Mouse (Mus musculus) heart, embryonic 13.5 days (tissue): Measurements from ENCODE around the gene Gm10058. TPM values are rescaled to one million over a fixed set of nuclear protein-coding genes. Genes with fewer than 3 reads are reported as not detected.
"Not testable (repeated sequence)": the region's sequence is repeated elsewhere in the genome, so short reads cannot be mapped to it uniquely, and the experiment has no call there.

Source experiments
- ATAC-seq: fragments of 200-750 bp; cut with Nextera tagmentation; 2 replicates; pipeline ENCODE4 v1.8.0; 2017; ENCODE audit warnings: moderate TSS enrichment; ENCODE audit not compliant: insufficient number of reproducible peaks, low FRiP score, low TSS enrichment; ENCODE audit errors: extremely low read depth
- H3K27ac ChIP-seq: fragments of 300-500 bp; sonication (generic); replicated peaks from 2 replicates; pipeline ENCODE4 v1.5.1; 2015; ENCODE audit warnings: moderate library complexity, mild to moderate bottlenecking, inconsistent platforms
- H3K27me3 ChIP-seq: fragments of 300-500 bp; sonication (generic); replicated peaks from 2 replicates; pipeline ENCODE4 v1.6.1; 2015; ENCODE audit warnings: mild to moderate bottlenecking, inconsistent platforms
- H3K36me3 ChIP-seq: fragments of 300-500 bp; sonication (generic); 2 replicates; pipeline ENCODE4 v1.6.1; 2015; ENCODE audit warnings: mild to moderate bottlenecking, inconsistent platforms
- H3K4me1 ChIP-seq: fragments of 300-500 bp; sonication (generic); 2 replicates; pipeline ENCODE4 v1.6.1; 2015; ENCODE audit warnings: inconsistent platforms
- H3K4me2 ChIP-seq: fragments of 300-500 bp; sonication (generic); 2 replicates; pipeline ENCODE4 v1.6.1; 2015; ENCODE audit warnings: inconsistent platforms, mild to moderate bottlenecking, moderate library complexity
- H3K4me3 ChIP-seq: fragments of 300-500 bp; sonication (generic); 2 replicates; pipeline ENCODE4 v1.5.1; 2015; ENCODE audit warnings: moderate library complexity, mild to moderate bottlenecking, inconsistent platforms
- H3K9ac ChIP-seq: fragments of 300-500 bp; sonication (generic); 2 replicates; pipeline ENCODE4 v1.6.1; 2015; ENCODE audit warnings: inconsistent platforms, mild to moderate bottlenecking, moderate library complexity
- H3K9me3 ChIP-seq: fragments of 300-500 bp; sonication (generic); 2 replicates; pipeline ENCODE4 v1.6.1; 2016; ENCODE audit warnings: inconsistent platforms
- WGBS: fragments of 180-500 bp; shearing (Covaris S2); methylation state at CpG from one replicate; pipeline ENCODE4 v1.1.7; 2015; ENCODE audit warnings: mixed read lengths; 5-methylcytosine and 5-hydroxymethylcytosine counted together
- polyA plus RNA-seq: library from polyadenylated mRNA; unstranded; fragments of >200 nt; fragmentation: Nextera tagmentation; extraction: Ambion mirVana; gene quantifications from 2 replicates; pipeline ENCODE4 v1.2.1, GENCODE M21; 2015

Gm10058 gene
- polyA plus RNA-seq: not detected in 2 replicates

DNA sequence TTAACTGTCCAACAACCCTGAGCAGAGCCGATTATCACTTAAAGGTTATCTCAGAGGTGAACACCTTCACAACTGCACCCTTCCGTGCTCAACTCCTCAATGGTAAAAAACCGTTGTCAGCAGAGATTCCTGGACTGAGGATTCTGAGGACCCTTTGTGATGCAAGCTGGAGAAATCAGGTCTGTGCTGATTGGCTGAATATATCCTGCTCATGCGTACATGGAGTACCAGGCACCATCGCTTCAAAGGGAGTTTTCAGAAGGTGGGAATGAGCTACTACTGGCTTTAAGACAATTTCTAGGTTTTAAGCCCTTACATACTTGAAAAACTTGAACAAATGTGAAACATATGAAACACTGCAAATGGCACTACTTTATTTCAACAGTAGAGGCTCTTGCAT, at the start of gene Gm10058:
Gm10058 (minus strand) TSS at position 101 of the 400 bp plus-strand sequence.
- not testable (repeated sequence) for H3K9me3 ChIP-seq, H3K27me3 ChIP-seq, H3K4me3 ChIP-seq, H3K4me2 ChIP-seq, H3K27ac ChIP-seq, ATAC-seq, H3K36me3 ChIP-seq, H3K4me1 ChIP-seq, H3K9ac ChIP-seq
- no CpG with 5 or more reads among the region's 5 CpGs for WGBS
